Mouse (Mus musculus) right cerebral cortex, postnatal 14 days (tissue): ENCODE data around the gene 4933424G06Rik.
"Not testable (repeated sequence)": the region's sequence is repeated elsewhere in the genome, so short reads cannot be mapped to it uniquely, and the experiment has no call there.

ENCODE experiments used
- DNase-seq: peaks from one replicate; pipeline ENCODE4 v3.0.0; 2022

Gene 4933424G06Rik

GRCm38 (mm10) chr1:36709854-36710280 is at the start of gene 4933424G06Rik:
Gene 4933424G06Rik (plus strand): TSS chr1:36710149.
- peak; percentile 99 for DNase-seq

- no peak for DNase-seq
Measured at GRCm38 (mm10) chr1:36664457-36664856, 45.5 kb upstream of the 4933424G06Rik start.

- no peak for DNase-seq
Measured at GRCm38 (mm10) chr1:36665165-36665723, 44.7 kb upstream of the 4933424G06Rik start.

GRCm38 (mm10) chr1:36665934-36666333 is 44.0 kb upstream of the 4933424G06Rik start:
- DNase-seq, result no peak

- DNase-seq, result not testable (repeated sequence)
Measured at GRCm38 (mm10) chr1:36668007-36668406, 41.9 kb upstream of the 4933424G06Rik start.

GRCm38 (mm10) chr1:36670256-36670655 is 39.7 kb upstream of the 4933424G06Rik start:
- no peak for DNase-seq

GRCm38 (mm10) chr1:36671260-36671659 is 38.7 kb upstream of the 4933424G06Rik start:
- DNase-seq, result no peak

- DNase-seq, result no peak
Measured at GRCm38 (mm10) chr1:36672648-36673350, 37.1 kb upstream of the 4933424G06Rik start.

- DNase-seq, result no peak
Measured at GRCm38 (mm10) chr1:36674936-36675335, 35.0 kb upstream of the 4933424G06Rik start.

- no peak for DNase-seq
Measured at GRCm38 (mm10) chr1:36680893-36681292, 29.1 kb upstream of the 4933424G06Rik start.

GRCm38 (mm10) chr1:36682620-36683355 is 27.2 kb upstream of the 4933424G06Rik start, which contains the start of gene Fam178b:
Gene Fam178b (minus strand): TSS chr1:36683183.
- no peak for DNase-seq

GRCm38 (mm10) chr1:36683810-36684467 is 26.0 kb upstream of the 4933424G06Rik start:
- DNase-seq, result peak; percentile 80

GRCm38 (mm10) chr1:36690671-36691235 is 19.2 kb upstream of the 4933424G06Rik start:
- DNase-seq, result no peak

GRCm38 (mm10) chr1:36691271-36692155 is 18.4 kb upstream of the 4933424G06Rik start, which contains the start of gene Cox5b:
Gene Cox5b (plus strand): TSS chr1:36691449.
- peak; percentile 98 for DNase-seq

GRCm38 (mm10) chr1:36694871-36695270 is 15.1 kb upstream of the 4933424G06Rik start:
- DNase-seq, result no peak

GRCm38 (mm10) chr1:36696411-36696810 is 13.5 kb upstream of the 4933424G06Rik start:
- no peak for DNase-seq

- no peak for DNase-seq
Measured at GRCm38 (mm10) chr1:36697030-36697429, 12.9 kb upstream of the 4933424G06Rik start.

GRCm38 (mm10) chr1:36707166-36707565 is 2.8 kb upstream of the 4933424G06Rik start:
- DNase-seq, result no peak

- DNase-seq, result no peak
Measured at GRCm38 (mm10) chr1:36707797-36708196, 2.2 kb upstream of the 4933424G06Rik start.

GRCm38 (mm10) chr1:36708626-36709025 is 1.3 kb upstream of the 4933424G06Rik start:
- no peak for DNase-seq

- DNase-seq, result no peak
Measured at GRCm38 (mm10) chr1:36709055-36709853, 695 bp upstream of the 4933424G06Rik start.
